Mouse (Mus musculus) hindbrain, embryonic 10.5 days (tissue): ENCODE data around the gene Myl3. TPM values are rescaled to one million over a fixed set of nuclear protein-coding genes. Genes with fewer than 3 reads are reported as not detected.

Experiments used
- DNase-seq: peaks from one replicate; pipeline ENCODE4 v3.0.0-alpha.2; 2017; ENCODE audit warnings: low spot score
- H3K27ac ChIP-seq: fragments of 300-500 bp; sonication (generic); 2 replicates; pipeline ENCODE4 v1.5.1; 2016; ENCODE audit warnings: mild to moderate bottlenecking, moderate library complexity
- H3K27me3 ChIP-seq: fragments of 300-500 bp; sonication (generic); 2 replicates; pipeline ENCODE4 v1.6.1; 2016; ENCODE audit warnings: mild to moderate bottlenecking; ENCODE audit not compliant: poor library complexity, insufficient read depth, severe bottlenecking
- H3K36me3 ChIP-seq: fragments of 300-500 bp; sonication (generic); 2 replicates; pipeline ENCODE4 v1.6.1; 2016; ENCODE audit warnings: mild to moderate bottlenecking, moderate library complexity
- H3K4me1 ChIP-seq: fragments of 300-500 bp; sonication (generic); replicated peaks from 2 replicates; pipeline ENCODE4 v1.6.1; 2016; ENCODE audit warnings: mild to moderate bottlenecking
- H3K4me3 ChIP-seq: fragments of 300-500 bp; sonication (generic); 2 replicates; pipeline ENCODE4 v1.5.1; 2016; ENCODE audit warnings: mild to moderate bottlenecking, moderate library complexity
- H3K9me3 ChIP-seq: fragments of 300-500 bp; sonication (generic); 2 replicates; pipeline ENCODE4 v1.6.1; 2016; ENCODE audit warnings: mild to moderate bottlenecking, moderate library complexity
- WGBS: fragments of 180-500 bp; shearing (Covaris S2); methylation state at CpG from one replicate; pipeline ENCODE4 v1.1.7; 2016; 5-methylcytosine and 5-hydroxymethylcytosine counted together
- polyA plus RNA-seq: library from polyadenylated mRNA; unstranded; fragments of >200 nt; fragmentation: Nextera tagmentation; extraction: Ambion mirVana; gene quantifications from 2 replicates; pipeline ENCODE4 v1.2.1, GENCODE M21; 2016

Myl3 gene
- polyA plus RNA-seq, result 2.0 TPM in 1 of 2 replicates, not detected in the other

DNA sequence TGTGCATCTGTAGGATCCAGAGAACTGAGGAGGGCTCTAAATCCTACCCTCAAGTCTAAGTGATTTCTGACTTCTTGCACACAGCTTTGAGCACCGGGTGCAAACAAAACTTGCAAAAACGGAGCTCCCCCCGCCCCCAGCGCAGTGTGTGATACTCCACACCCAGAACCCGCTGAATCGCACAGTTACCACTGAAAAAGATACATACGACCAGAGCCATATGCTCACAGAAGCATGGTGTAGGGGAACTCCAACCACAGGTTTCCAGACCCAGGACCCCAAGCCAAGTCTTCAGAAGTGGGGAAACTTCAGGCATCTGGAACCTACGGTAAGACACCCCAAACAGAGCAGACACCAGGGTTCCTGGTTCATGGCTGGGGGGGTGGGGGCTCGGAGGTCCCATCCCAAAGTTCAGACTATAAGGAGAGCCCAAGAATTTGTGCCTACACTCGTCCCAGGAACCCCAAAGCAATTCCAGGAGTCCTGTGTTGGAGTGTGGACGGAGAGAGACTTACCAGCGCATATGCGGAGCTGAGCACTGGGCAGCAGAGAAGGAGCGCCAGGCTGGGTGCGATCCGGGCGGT is at the start of gene Myl3:
Gene Myl3 (plus strand): TSS at position 151 of the 584 bp plus-strand sequence.
- no peaks in the 10 kb centered on the region for H3K36me3 ChIP-seq
- H3K27ac ChIP-seq, result peak within 1 kb of the TSS; percentile 94
- H3K27me3 ChIP-seq, result peaks cover 74% of the 10 kb centered on the region
- WGBS, result 2% methylated on average over 17 of the region's 17 CpGs
- DNase-seq, result peak; percentile 55
- peak within 1 kb of the TSS; percentile 79 for H3K4me3 ChIP-seq
- no peaks in the 10 kb centered on the region for H3K9me3 ChIP-seq
- peaks cover 57% of the 10 kb centered on the region for H3K4me1 ChIP-seq

DNA sequence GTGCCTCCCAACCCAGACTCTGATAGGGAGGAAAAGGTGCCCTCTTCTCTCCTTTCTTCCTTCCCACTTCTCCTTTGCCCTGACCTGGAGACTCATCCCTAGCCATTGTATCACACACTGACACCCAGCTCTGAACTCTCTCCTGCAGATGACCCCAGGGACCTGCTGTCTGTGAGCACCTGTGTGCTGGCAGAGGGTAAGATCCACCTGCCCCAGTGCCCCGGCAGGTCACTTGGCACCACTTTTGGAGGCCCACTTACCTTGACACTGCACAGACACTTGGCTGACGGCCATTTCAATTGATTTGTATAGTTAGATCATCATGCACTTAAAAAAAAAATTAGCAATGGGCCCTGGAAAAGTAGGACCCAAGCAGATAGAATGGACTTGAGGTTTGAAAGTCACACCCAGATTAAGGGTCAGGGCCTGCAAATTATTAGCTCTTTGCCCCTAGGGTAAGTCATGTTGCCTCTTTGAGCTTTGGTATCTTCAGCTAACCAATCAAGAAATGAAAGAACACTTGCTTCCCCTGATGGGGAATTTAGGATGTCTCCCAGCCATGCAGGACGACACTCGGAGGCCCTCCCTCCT is 46.4 kb upstream of the Myl3 start:
- no peak for DNase-seq
- H3K4me1 ChIP-seq, result no peaks in the 10 kb centered on the region
- no peaks in the 10 kb centered on the region for H3K27me3 ChIP-seq
- H3K9me3 ChIP-seq, result no peaks in the 10 kb centered on the region
- no peak overlapping the region for H3K4me3 ChIP-seq
- no peak overlapping the region for H3K27ac ChIP-seq
- 90% methylated on average over 4 of the region's 4 CpGs for WGBS
- H3K36me3 ChIP-seq, result peaks cover 59% of the 10 kb centered on the region

DNA sequence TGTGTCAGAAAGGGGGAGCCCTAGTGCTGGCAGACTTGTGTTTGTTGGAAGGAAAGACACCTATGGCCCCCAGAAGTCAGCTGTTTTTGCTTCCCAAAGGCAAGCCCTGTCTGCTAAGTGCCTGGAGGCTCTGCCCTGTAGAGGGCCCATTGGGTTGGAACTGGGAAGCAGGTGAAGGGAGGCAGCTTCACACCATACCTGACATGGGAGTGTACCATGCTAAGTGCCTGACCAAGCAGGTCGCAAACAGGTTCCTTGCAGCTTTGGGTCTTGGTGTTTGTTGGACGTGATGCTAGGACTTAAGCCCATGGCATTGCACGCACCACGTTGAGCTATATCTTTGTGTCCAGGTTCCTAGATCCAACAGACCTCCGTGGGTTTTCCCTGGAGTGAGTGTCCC is 45.2 kb upstream of the Myl3 start:
- Histone ChIP-seq H3K27ac (no peak overlapping the region), H3K4me1 (no peaks in the 10 kb centered on the region), H3K4me3 (no peak overlapping the region), H3K9me3 (no peaks in the 10 kb centered on the region), H3K36me3 (peaks cover 71% of the 10 kb centered on the region), H3K27me3 (no peaks in the 10 kb centered on the region)
- WGBS, result 93% methylated on average over 5 of the region's 5 CpGs
- DNase-seq, result no peak

DNA sequence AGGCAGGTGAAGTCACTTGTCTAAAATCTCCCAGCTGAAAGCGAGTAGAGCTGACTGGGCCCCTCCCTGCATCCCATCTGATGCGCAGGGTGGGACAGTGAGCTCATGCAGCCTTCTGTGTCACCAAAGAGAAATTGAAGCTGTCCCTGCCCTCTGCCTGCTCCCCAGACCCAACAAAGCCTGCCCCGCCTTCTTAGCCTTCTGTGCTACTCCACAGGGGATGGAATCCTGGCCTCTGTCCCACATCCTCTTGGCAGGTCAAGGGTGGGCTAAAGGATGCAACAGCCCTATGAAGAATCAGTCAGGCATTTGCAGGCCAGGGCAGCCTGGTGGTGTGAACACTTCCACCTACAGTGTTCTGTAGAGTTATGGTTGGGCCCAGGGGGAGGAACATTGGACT is 44.2 kb upstream of the Myl3 start:
- H3K9me3 ChIP-seq, result no peaks in the 10 kb centered on the region
- no peak for DNase-seq
- 88% methylated on average over 3 of the region's 3 CpGs for WGBS
- no peak overlapping the region for H3K27ac ChIP-seq
- no peaks in the 10 kb centered on the region for H3K27me3 ChIP-seq
- no peak overlapping the region for H3K4me3 ChIP-seq
- peaks cover 74% of the 10 kb centered on the region for H3K36me3 ChIP-seq
- H3K4me1 ChIP-seq, result no peaks in the 10 kb centered on the region

DNA sequence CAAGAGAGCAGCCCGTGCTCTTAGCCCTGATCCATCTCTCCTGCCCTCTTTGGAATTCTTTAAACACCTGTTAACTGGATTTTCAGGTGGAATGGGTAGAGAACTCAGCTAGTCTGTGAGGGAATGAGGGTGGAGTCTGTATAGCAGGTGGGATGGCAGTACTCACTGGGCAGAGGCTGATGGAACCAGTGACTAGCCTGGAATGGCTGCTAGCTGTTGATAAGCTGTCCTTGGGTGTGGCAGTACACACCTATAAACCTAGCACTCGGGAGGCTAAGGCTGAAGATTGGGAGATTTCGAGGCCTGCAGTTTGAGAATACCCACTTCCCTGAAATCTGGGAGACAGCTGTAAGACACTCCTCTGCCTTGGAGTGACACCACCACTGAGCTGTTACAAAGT is 42.1 kb upstream of the Myl3 start:
- no peak for DNase-seq
- Histone ChIP-seq H3K9me3 (no peaks in the 10 kb centered on the region), H3K4me3 (no peak overlapping the region), H3K36me3 (peaks cover 72% of the 10 kb centered on the region), H3K4me1 (no peaks in the 10 kb centered on the region), H3K27ac (no peak overlapping the region), H3K27me3 (no peaks in the 10 kb centered on the region)
- WGBS, result 91% methylated on average over 3 of the region's 3 CpGs

DNA sequence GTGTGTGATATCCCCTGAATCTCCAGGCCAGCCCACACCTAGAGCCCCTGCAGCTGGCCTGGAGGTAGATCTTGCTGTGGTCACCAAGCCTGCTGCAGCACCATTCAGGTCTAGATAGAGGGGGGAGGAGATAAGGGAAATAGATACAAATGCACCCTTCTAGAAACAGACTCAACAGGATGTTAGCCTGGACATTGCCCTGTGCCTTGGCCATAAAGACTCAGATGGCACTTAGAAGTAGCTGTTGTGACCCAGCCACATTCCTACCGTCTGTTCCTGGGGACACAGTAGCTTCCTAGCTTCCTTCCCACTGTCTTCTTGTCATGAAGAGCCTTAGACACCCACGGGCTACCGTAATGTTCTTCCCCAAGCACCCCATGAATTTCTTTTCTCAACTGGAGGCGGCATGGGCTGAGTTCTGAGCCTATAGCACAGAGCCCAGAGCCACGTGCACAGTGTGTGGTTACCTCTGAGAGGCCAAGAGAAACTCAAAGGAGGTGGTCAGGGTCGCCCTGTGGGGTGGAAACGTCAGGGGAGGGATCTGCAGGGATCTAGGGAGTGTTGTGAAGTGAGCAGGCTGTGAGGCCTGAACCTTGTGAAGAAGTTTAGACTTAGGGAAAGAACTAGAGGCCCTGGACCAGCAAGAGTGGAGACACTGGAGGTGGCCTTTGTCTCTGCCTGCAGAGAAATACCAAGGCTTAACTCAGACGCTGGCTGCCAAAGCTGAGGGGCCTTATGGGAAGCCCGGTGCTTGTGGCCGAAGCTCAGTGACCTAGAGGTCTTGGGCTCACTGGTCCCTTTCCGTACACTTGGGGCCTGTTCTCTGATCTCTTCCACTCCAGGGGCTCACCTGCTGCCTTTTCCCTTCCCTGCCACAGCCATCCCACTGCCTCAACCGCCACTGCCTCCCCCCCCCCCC is 40.3 kb upstream of the Myl3 start:
- no peak for DNase-seq
- Histone ChIP-seq H3K36me3 (peaks cover 58% of the 10 kb centered on the region), H3K9me3 (no peaks in the 10 kb centered on the region), H3K27me3 (no peaks in the 10 kb centered on the region), H3K4me3 (no peak overlapping the region), H3K27ac (no peak overlapping the region), H3K4me1 (no peaks in the 10 kb centered on the region)
- WGBS, result 76% methylated on average over 11 of the region's 12 CpGs

DNA sequence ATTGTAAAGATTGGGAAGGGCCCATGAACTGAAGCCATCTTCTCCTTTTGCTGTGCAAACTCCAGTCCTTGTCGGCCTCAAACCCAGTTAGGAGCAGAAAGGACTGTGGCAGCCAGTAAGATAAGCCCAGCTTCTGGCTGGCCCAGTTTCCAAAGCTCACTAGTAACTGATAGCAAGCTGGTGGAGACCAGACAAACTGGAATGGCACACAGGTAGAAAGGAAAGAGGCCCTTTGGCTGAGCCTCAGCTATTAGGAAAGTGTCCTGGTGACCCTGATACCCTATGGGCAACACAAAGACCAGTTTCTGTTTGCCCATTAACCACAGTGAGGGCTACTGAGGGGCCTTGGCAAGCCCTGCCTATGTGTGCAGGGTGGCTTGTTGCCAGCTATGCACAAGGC is 38.8 kb upstream of the Myl3 start:
- H3K9me3 ChIP-seq, result no peaks in the 10 kb centered on the region
- H3K36me3 ChIP-seq, result peaks cover 47% of the 10 kb centered on the region
- no peak overlapping the region for H3K4me3 ChIP-seq
- 86% methylated on average over 1 of the region's 1 CpGs for WGBS
- H3K27me3 ChIP-seq, result no peaks in the 10 kb centered on the region
- no peak for DNase-seq
- no peaks in the 10 kb centered on the region for H3K4me1 ChIP-seq
- H3K27ac ChIP-seq, result no peak overlapping the region

DNA sequence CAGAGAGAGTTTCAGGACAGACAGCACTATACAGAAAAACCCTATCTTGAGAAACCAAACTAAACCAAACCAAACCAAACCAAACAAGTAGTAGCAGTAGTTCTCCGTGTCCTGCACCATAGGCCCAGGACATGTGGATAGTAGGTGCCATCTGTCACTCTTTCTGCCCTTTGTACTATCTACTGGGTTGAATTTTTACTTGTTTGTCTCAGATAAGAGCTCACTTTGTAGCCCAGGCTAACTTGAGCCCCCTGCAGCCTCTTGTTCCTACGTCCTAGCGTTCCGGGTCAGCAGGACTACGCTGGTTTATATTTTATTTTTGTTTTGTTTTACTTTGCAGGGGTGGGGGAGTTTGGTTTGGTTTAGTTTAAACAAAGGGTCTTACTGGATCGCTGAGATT is 37.7 kb upstream of the Myl3 start:
- Histone ChIP-seq H3K9me3 (no peaks in the 10 kb centered on the region), H3K27ac (no peak overlapping the region), H3K36me3 (peaks cover 57% of the 10 kb centered on the region), H3K27me3 (no peaks in the 10 kb centered on the region), H3K4me3 (no peak overlapping the region), H3K4me1 (0 out of 2 replicates have a peak, but pooled peaks cover 4% of the 10 kb centered on the region)
- DNase-seq, result no peak
- 92% methylated on average over 6 of the region's 6 CpGs for WGBS

DNA sequence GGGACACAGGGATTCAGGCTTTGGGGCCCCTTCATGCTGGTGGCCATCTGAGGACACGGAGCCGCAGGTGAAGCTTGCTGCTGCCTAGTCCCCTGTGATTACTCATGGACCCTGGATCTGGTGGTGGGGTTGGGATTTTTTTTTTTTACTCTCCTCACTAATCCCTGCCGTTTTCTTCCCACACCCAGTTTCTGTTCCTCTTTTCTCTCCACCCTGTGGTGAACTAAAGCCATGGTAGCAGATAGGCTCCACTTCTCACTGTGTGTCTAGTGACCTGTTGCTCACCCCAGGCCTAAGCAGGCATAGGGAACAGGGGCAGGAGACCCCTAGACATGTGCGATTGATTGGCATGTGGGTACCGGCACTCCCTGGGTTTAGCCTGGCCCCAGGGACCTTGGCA is 34.9 kb upstream of the Myl3 start:
- H3K4me3 ChIP-seq, result no peak overlapping the region
- H3K4me1 ChIP-seq, result peaks cover 14% of the 10 kb centered on the region
- peaks cover 53% of the 10 kb centered on the region for H3K36me3 ChIP-seq
- H3K27ac ChIP-seq, result no peak overlapping the region
- DNase-seq, result no peak
- no peaks in the 10 kb centered on the region for H3K27me3 ChIP-seq
- H3K9me3 ChIP-seq, result no peaks in the 10 kb centered on the region
- WGBS, result 86% methylated on average over 5 of the region's 5 CpGs

DNA sequence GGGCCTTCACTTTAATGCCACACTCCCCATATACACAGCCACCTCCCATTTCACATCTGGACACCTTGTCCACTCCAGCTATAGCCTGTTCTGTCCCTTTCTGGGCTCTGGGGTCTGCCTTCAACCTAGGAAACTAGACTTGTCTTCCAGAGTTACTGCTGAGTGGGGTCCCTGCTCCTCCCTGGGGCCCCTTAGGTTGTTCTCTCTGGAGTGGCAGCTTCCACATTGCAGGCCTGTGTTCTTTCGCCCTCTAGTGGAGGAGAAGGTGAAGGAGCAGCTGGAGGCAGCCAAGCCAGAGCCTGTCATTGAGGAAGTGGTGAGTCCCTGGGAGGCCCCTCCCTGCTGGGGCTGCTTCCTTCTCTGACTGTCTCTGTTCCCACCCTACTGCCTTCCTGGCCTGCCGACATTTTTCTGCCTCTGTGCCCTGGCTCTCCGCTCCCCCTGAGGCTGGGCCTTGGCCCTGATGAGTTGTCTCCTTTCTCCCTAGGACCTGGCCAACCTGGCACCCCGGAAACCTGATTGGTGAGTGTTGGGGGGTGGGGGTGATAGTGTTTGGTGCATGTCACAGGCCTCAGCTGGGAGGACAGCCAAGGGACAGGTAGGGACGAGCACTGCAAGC is 31.9 kb upstream of the Myl3 start:
- peak; percentile 78 for DNase-seq
- Histone ChIP-seq H3K4me1 (peaks cover 14% of the 10 kb centered on the region), H3K27ac (peak overlapping the region; percentile 26; the same call in 1 of the 2 replicates), H3K27me3 (no peaks in the 10 kb centered on the region), H3K9me3 (no peaks in the 10 kb centered on the region), H3K4me3 (peak overlapping the region; percentile 18; the same call in 1 of the 2 replicates), H3K36me3 (peaks cover 60% of the 10 kb centered on the region)
- WGBS, result 42% methylated on average over 5 of the region's 5 CpGs

DNA sequence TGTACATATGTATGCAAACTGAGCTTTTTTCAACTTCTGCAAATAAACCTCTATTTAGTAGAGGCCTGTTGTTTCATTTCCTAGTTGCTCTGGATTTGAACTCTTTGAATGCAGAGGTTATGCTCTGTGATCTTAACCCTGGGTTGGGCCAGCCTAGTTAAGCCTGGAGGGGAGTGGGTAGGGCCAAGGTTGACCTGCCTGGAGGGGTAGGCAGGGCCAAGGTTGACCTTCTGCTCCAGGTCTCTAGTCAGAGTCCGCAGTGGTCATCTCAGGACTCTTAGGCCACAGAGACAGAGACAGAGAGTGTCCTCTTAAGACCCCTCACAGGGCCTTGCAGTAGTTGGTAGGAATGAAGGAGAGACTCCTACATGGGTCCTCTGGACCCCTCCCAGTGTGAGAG is 30.1 kb upstream of the Myl3 start:
- 100% methylated on average over 1 of the region's 1 CpGs for WGBS
- Histone ChIP-seq H3K27ac (no peak overlapping the region), H3K27me3 (no peaks in the 10 kb centered on the region), H3K36me3 (peaks cover 65% of the 10 kb centered on the region), H3K9me3 (no peaks in the 10 kb centered on the region), H3K4me1 (peaks cover 14% of the 10 kb centered on the region), H3K4me3 (no peak overlapping the region)
- no peak for DNase-seq

DNA sequence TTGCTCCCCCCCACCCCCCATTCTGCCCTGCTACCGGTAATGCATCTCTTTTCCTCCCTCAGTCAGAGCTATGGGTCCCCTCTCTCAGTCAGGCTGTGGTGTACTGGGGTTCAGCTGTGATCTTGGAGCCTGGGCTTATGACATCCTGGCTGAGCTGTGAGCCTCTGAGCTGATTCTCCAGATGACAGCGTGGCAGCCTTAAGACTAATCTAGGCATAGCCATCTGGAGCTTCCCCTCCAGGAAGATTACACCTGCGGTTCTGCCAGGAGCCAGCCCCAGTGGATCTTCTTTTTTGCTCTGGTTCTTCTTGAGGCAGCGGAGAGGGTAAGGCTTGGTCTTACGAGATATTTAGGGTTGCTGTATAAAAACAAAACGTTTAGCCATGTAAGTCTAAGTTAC is 29.7 kb upstream of the Myl3 start:
- peaks cover 65% of the 10 kb centered on the region for H3K36me3 ChIP-seq
- no peaks in the 10 kb centered on the region for H3K27me3 ChIP-seq
- WGBS, result 94% methylated on average over 6 of the region's 6 CpGs
- DNase-seq, result no peak
- no peaks in the 10 kb centered on the region for H3K9me3 ChIP-seq
- peaks cover 17% of the 10 kb centered on the region for H3K4me1 ChIP-seq
- no peak overlapping the region for H3K27ac ChIP-seq
- no peak overlapping the region for H3K4me3 ChIP-seq

DNA sequence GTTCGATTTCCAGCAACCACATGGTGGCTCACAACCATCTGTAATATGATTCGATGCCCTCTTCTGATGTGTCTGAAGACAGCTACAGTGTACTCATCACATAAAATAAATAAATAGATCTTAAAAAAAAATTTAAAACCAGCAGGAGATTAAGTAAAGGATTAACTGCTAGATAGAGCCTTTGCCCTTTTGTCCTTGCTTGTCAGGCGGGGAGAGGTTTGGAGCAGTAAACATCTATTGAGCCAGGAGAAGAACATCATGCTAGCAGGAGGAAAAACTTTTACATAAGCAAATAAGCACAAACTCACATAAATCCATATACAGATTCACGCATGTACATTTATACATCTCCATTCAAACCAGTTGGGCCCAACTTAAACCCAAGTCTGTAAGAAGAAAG is 29.1 kb upstream of the Myl3 start:
- no peaks in the 10 kb centered on the region for H3K27me3 ChIP-seq
- H3K36me3 ChIP-seq, result peaks cover 65% of the 10 kb centered on the region
- 90% methylated on average over 4 of the region's 4 CpGs for WGBS
- no peak for DNase-seq
- H3K4me3 ChIP-seq, result no peak overlapping the region
- peaks cover 17% of the 10 kb centered on the region for H3K4me1 ChIP-seq
- no peaks in the 10 kb centered on the region for H3K9me3 ChIP-seq
- no peak overlapping the region for H3K27ac ChIP-seq
